Mouse (Mus musculus): ENCODE measurements at regions not wholly inside any gene's neighbourhood (a gene's known extent, or its start where the extent isn't known, plus 50 kb on each side); places are given as distances from the start of the nearest gene placed in this dataset.

- no peak for DNase-seq
Observed at GRCm38 (mm10) chr11:31721908-31722307, 50.2 kb upstream of the Bod1 start.

GRCm38 (mm10) chr11:31724506-31724905 is 52.8 kb upstream of the Bod1 start:
- no peak for DNase-seq

- DNase-seq: no peak
Observed at GRCm38 (mm10) chr11:31725936-31726647, 54.4 kb upstream of the Bod1 start.

- no peak for DNase-seq
Observed at GRCm38 (mm10) chr11:31727289-31727688, 55.6 kb upstream of the Bod1 start.

GRCm38 (mm10) chr11:31729728-31730127 is 58.0 kb upstream of the Bod1 start:
- DNase-seq: no peak

- DNase-seq: no peak
Observed at GRCm38 (mm10) chr11:31730181-31730580, 58.5 kb upstream of the Bod1 start.

- DNase-seq: peak; percentile 56
Observed at GRCm38 (mm10) chr11:31730680-31731079, 59.0 kb upstream of the Bod1 start.

GRCm38 (mm10) chr11:31731459-31731858 is 59.8 kb upstream of the Bod1 start:
- DNase-seq: peak; percentile 58

GRCm38 (mm10) chr11:31732342-31732741 is 60.7 kb upstream of the Bod1 start:
- no peak for DNase-seq

GRCm38 (mm10) chr11:31732958-31733357 is 61.3 kb upstream of the Bod1 start:
- no peak for DNase-seq

GRCm38 (mm10) chr11:31734091-31734490 is 62.4 kb upstream of the Bod1 start:
- peak; percentile 83 for DNase-seq

- no peak for DNase-seq
Observed at GRCm38 (mm10) chr11:31735257-31735656, 63.6 kb upstream of the Bod1 start.

GRCm38 (mm10) chr11:31736086-31736485 is 64.4 kb upstream of the Bod1 start:
- DNase-seq: no peak

- no peak for DNase-seq
Observed at GRCm38 (mm10) chr11:31736556-31737089, 64.9 kb upstream of the Bod1 start.

GRCm38 (mm10) chr11:31738148-31739021 is 66.7 kb upstream of the Bod1 start:
- DNase-seq: no peak

GRCm38 (mm10) chr11:31740409-31740808 is 68.7 kb upstream of the Bod1 start:
- no peak for DNase-seq

- no peak for DNase-seq
Observed at GRCm38 (mm10) chr11:31742160-31742559, 70.5 kb upstream of the Bod1 start.

GRCm38 (mm10) chr11:31744076-31744785 is 72.5 kb upstream of the Bod1 start:
- no peak for DNase-seq

GRCm38 (mm10) chr11:31745028-31745865 is 73.6 kb upstream of the Bod1 start:
- no peak for DNase-seq

GRCm38 (mm10) chr11:31745866-31746248 is 74.2 kb upstream of the Bod1 start:
- no peak for DNase-seq

GRCm38 (mm10) chr11:31746488-31746887 is 74.8 kb upstream of the Bod1 start:
- DNase-seq: no peak

- no peak for DNase-seq
Observed at GRCm38 (mm10) chr11:31746939-31747338, 75.3 kb upstream of the Bod1 start.
